Mouse (Mus musculus): ENCODE data around the gene Tia1.

- TF ChIP-seq CTCF (IDR thresholded peaks at IDR 0.05; ENCODE audit: insufficient read depth, low read length) (no peak), POLR2A (IDR thresholded peaks at IDR 0.05; ENCODE audit: borderline replicate concordance, extremely low read depth, low read depth, low read length) (no peak)
Measured at GRCm38 (mm10) chr6:86456727-86457126, 52.7 kb downstream of the Tia1 start.
